In the genomic region with DNA sequence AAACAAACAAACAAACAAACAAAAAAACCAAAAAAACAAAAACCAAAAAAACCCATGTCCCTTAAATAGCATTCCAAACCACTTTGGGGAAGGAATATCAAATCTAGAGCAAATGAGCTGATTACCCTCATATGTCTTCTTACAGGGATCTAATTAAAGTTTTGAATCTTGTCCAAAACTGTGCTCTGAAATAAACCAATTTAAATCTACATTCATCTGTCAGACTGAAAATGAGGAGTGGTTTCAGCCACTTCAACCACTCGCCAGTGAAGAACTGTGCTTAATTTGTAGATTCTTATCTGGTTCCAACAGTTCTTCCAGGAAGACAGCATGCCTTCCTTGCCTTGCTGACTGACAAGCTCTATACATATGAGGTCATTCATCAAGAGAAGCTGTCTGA, we compare ENCODE assay signal across 25 mouse cellular contexts. TPM values are rescaled to one million over a fixed set of nuclear protein-coding genes. Genes with fewer than 3 reads are reported as not detected.
DNase-seq lines count a peak whose midpoint lies in the region; ATAC-seq and TF ChIP-seq lines count a peak whose summit lies in the region.
"Had no signal": no experiment of that assay in that cellular context is flagged by ENCODE, and none has a peak within 500 bp of the region (broad histone marks: within the 10 kb centered on the region; RNA-seq: fewer than 3 reads in every experiment).

No protein-coding gene starts in this region.

- peak; percentile 67 for DNase-seq in forebrain, embryonic 14.5 days (ENCODE audit: low spot score)
- DNase-seq in forebrain, embryonic 11.5 days (ENCODE audit: low spot score): no peak
- peak; percentile 78 for DNase-seq in heart, adult 11 months
- no peak for DNase-seq in heart, adult 2 months
- DNase-seq in brain, embryonic 14.5 days (ENCODE audit: low read depth): peak; percentile 76
- DNase-seq: adrenal gland, adult 8-10 months; adrenal gland, postnatal 14 days; adrenal gland, postnatal 36 days; B cell, adult 2 months; cerebellum, adult 11 months; cerebellum, adult 18-20 months; cerebellum, adult 8-10 months; cerebellum, adult 9-11 months; cerebellum, postnatal 14 days; cerebellum, postnatal 36 days; embryo, embryonic 11 days had no signal

- 26% methylated on average over 1 of the region's 1 CpGs for WGBS in forebrain, embryonic 14.5 days
- 64% methylated on average over 1 of the region's 1 CpGs for WGBS in forebrain, embryonic 11.5 days
- WGBS in forebrain, embryonic 16.5 days: 17% methylated on average over 1 of the region's 1 CpGs
- 28% methylated on average over 1 of the region's 1 CpGs for WGBS in forebrain, embryonic 13.5 days
- 46% methylated on average over 1 of the region's 1 CpGs for WGBS in heart, adult 2 months

- intact Hi-C loops in heart, adult 2 months (cut with DNase I): loop anchor here (5.0 to 10.0 kb wide), 2 partner anchors 39 to 411 kb away; no protein-coding TSS in a partner anchor

- H3K4me2 ChIP-seq in forebrain, embryonic 14.5 days (ENCODE audit: low read length): no peak overlapping the region
- no peak overlapping the region for H3K4me2 ChIP-seq in forebrain, embryonic 11.5 days (ENCODE audit: low read depth, low read length, severe bottlenecking)
- H3K4me2 ChIP-seq in forebrain, embryonic 16.5 days (ENCODE audit: low read length): no peak overlapping the region
- H3K4me2 ChIP-seq in forebrain, embryonic 13.5 days: no peak overlapping the region
- H3K4me2 ChIP-seq: embryonic facial prominence, embryonic 13.5 days; embryonic facial prominence, embryonic 15.5 days had no signal

- no peaks in the 10 kb centered on the region for H3K9me3 ChIP-seq in forebrain, embryonic 14.5 days (replicated peaks; ENCODE audit: control insufficient read depth, low read length)
- no peaks in the 10 kb centered on the region for H3K9me3 ChIP-seq in forebrain, embryonic 11.5 days (ENCODE audit: control insufficient read depth, low read length)
- no peaks in the 10 kb centered on the region for H3K9me3 ChIP-seq in forebrain, embryonic 16.5 days (ENCODE audit: control insufficient read depth, low read length)
- no peaks in the 10 kb centered on the region for H3K9me3 ChIP-seq in forebrain, embryonic 13.5 days (replicated peaks)
- H3K9me3 ChIP-seq: embryonic facial prominence, embryonic 13.5 days; embryonic facial prominence, embryonic 15.5 days had no signal

- no peak overlapping the region for H3K9ac ChIP-seq in forebrain, embryonic 14.5 days (ENCODE audit: low read length)
- H3K9ac ChIP-seq in forebrain, embryonic 11.5 days (ENCODE audit: low read length): no peak overlapping the region
- no peak overlapping the region for H3K9ac ChIP-seq in forebrain, embryonic 16.5 days (replicated peaks; ENCODE audit: low read depth, low read length)
- H3K9ac ChIP-seq in forebrain, embryonic 13.5 days: no peak overlapping the region
- H3K9ac ChIP-seq in heart, adult 2 months (ENCODE audit: low read depth, low read length): no peak overlapping the region
- H3K9ac ChIP-seq: embryonic facial prominence, embryonic 13.5 days; embryonic facial prominence, embryonic 15.5 days had no signal

- peaks cover 11% of the 10 kb centered on the region; the same call in 1 of the 2 replicates for H3K27me3 ChIP-seq in forebrain, embryonic 14.5 days (replicated peaks; ENCODE audit: control insufficient read depth, insufficient read depth, low read length)
- peaks cover 3% of the 10 kb centered on the region; the same call in 1 of the 2 replicates for H3K27me3 ChIP-seq in forebrain, embryonic 11.5 days (ENCODE audit: control insufficient read depth, insufficient read depth, low read length)
- 0 out of 2 replicates have a peak, but pooled peaks cover 3% of the 10 kb centered on the region for H3K27me3 ChIP-seq in forebrain, embryonic 16.5 days (replicated peaks; ENCODE audit: control insufficient read depth, insufficient read depth, low read length)
- H3K27me3 ChIP-seq in forebrain, embryonic 13.5 days: peaks cover 12% of the 10 kb centered on the region
- H3K27me3 ChIP-seq in heart, adult 2 months (ENCODE audit: control insufficient read depth, insufficient read depth, low read length): no peaks in the 10 kb centered on the region
- H3K27me3 ChIP-seq: embryonic facial prominence, embryonic 15.5 days; Patski had no signal

- no peak overlapping the region for H3K27ac ChIP-seq in forebrain, embryonic 14.5 days (ENCODE audit: low read depth, low read length)
- H3K27ac ChIP-seq in forebrain, embryonic 11.5 days (ENCODE audit: low read depth, low read length): no peak overlapping the region
- 0 out of 2 replicates have a peak overlapping the region, but pooled peaks have one; percentile 29 for H3K27ac ChIP-seq in forebrain, embryonic 16.5 days (ENCODE audit: low read length)
- H3K27ac ChIP-seq in forebrain, embryonic 13.5 days: no peak overlapping the region
- H3K27ac ChIP-seq in heart, adult 2 months: no peak overlapping the region
- H3K27ac ChIP-seq: embryonic facial prominence, embryonic 13.5 days; embryonic facial prominence, embryonic 15.5 days had no signal

- ATAC-seq in forebrain, embryonic 14.5 days: no peak
- ATAC-seq in forebrain, embryonic 11.5 days (replicated peaks; ENCODE audit: low FRiP score): no peak
- no peak for ATAC-seq in forebrain, embryonic 16.5 days
- no peak for ATAC-seq in forebrain, embryonic 13.5 days
- ATAC-seq: activated CD4-positive, CD25-positive, alpha-beta regulatory T cell, adult 4 months; CD4-positive, CD25-positive, alpha-beta regulatory T cell, adult 4 months; Patski had no signal

- no peak for TF ChIP-seq CTCF in heart, adult 2 months (IDR thresholded peaks at IDR 0.05)
- TF ChIP-seq CTCF in brain, embryonic 14.5 days (IDR thresholded peaks at IDR 0.05; ENCODE audit: borderline replicate concordance, extremely low read depth, insufficient read depth, insufficient read length): no peak

- H3K79me2 ChIP-seq in heart, adult 2 months (replicated peaks; ENCODE audit: control insufficient read depth, insufficient read depth, low read length): no peaks in the 10 kb centered on the region

- TF ChIP-seq EP300 in heart, adult 2 months (IDR thresholded peaks at IDR 0.05; ENCODE audit: insufficient read depth, low read depth, low read length): no peak

- H3K4me3 ChIP-seq in forebrain, embryonic 14.5 days (ENCODE audit: low read depth, low read length): no peak overlapping the region
- no peak overlapping the region for H3K4me3 ChIP-seq in forebrain, embryonic 11.5 days (ENCODE audit: low read depth, low read length)
- H3K4me3 ChIP-seq in forebrain, embryonic 16.5 days (replicated peaks; ENCODE audit: low read length): no peak overlapping the region
- H3K4me3 ChIP-seq in forebrain, embryonic 13.5 days: no peak overlapping the region
- no peak overlapping the region for H3K4me3 ChIP-seq in heart, adult 2 months
- H3K4me3 ChIP-seq: embryonic facial prominence, embryonic 13.5 days; embryonic facial prominence, embryonic 15.5 days; erythroblast, embryonic 14.5 days had no signal

- no peaks in the 10 kb centered on the region for H3K36me3 ChIP-seq in forebrain, embryonic 14.5 days (ENCODE audit: control insufficient read depth, insufficient read depth, low read length)
- no peaks in the 10 kb centered on the region for H3K36me3 ChIP-seq in forebrain, embryonic 11.5 days (ENCODE audit: control insufficient read depth, insufficient read depth, low read length)
- no peaks in the 10 kb centered on the region for H3K36me3 ChIP-seq in forebrain, embryonic 16.5 days (ENCODE audit: control insufficient read depth, insufficient read depth)
- no peaks in the 10 kb centered on the region for H3K36me3 ChIP-seq in forebrain, embryonic 13.5 days (ENCODE audit: poor library complexity, severe bottlenecking)
- H3K36me3 ChIP-seq in heart, adult 2 months (ENCODE audit: control insufficient read depth, insufficient read depth, low read length): peaks cover 5% of the 10 kb centered on the region; the same call in 1 of the 2 replicates
- H3K36me3 ChIP-seq: embryonic facial prominence, embryonic 13.5 days; embryonic facial prominence, embryonic 15.5 days; G1E had no signal

- TF ChIP-seq POLR2A in heart, adult 2 months (IDR thresholded peaks at IDR 0.05; ENCODE audit: insufficient read depth, low read depth, low read length): no peak
- TF ChIP-seq POLR2A in brain, embryonic 14.5 days (IDR thresholded peaks at IDR 0.05; ENCODE audit: borderline replicate concordance, extremely low read depth, insufficient read depth, insufficient read length, poor library complexity, severe bottlenecking): no peak

- H3K4me1 ChIP-seq in forebrain, embryonic 14.5 days (ENCODE audit: control insufficient read depth, insufficient read depth, low read length): peaks cover 10% of the 10 kb centered on the region
- peaks cover 3% of the 10 kb centered on the region; the same call in 1 of the 2 replicates for H3K4me1 ChIP-seq in forebrain, embryonic 11.5 days (replicated peaks; ENCODE audit: control insufficient read depth, insufficient read depth, low read length)
- H3K4me1 ChIP-seq in forebrain, embryonic 16.5 days (replicated peaks; ENCODE audit: control insufficient read depth, insufficient read depth, low read length): peaks cover 20% of the 10 kb centered on the region
- H3K4me1 ChIP-seq in forebrain, embryonic 13.5 days: peaks cover 20% of the 10 kb centered on the region
- no peaks in the 10 kb centered on the region; the same call in 1 of the 2 replicates for H3K4me1 ChIP-seq in heart, adult 2 months (ENCODE audit: control insufficient read depth, insufficient read depth, low read length)

RNA-seq across cellular contexts. Expression of gene Lifr, which starts 35.8 kb away (rescaled TPM):
- polyA plus RNA-seq in forebrain, embryonic 14.5 days (2014; fragmentation: Nextera tagmentation; extraction: Ambion mirVana): 8.5 and 10.7 TPM in 2 replicates
- polyA plus RNA-seq in forebrain, embryonic 11.5 days (2014; fragmentation: Nextera tagmentation; extraction: Ambion mirVana): 9.4 and 10.7 TPM in 2 replicates
- polyA plus RNA-seq in forebrain, embryonic 16.5 days (2015; fragmentation: Nextera tagmentation; extraction: Ambion mirVana): 7.4 and 9.2 TPM in 2 replicates
- 4.5 and 4.6 TPM in 2 replicates for polyA plus RNA-seq in forebrain, embryonic 13.5 days (2015; fragmentation: Nextera tagmentation; extraction: Ambion mirVana)
- total RNA-seq in heart, adult 2 months (2021): 10 to 100 TPM; 56.2 to 62.9 TPM
- 16.8 and 18.1 TPM in 2 replicates for polyA plus RNA-seq in heart, adult 2 months (2012; rRNA removed)
- polyA plus RNA-seq in brain, embryonic 14.5 days (2012; rRNA removed): 3.1 and 11.8 TPM in 2 replicates
- polyA plus RNA-seq: erythroblast, embryonic 14.5 days; G1E had no signal

Comparison
In these comparisons a context has a peak if more than half of its experiments do, and no peak if none do; other contexts are left out.
1. DNase-seq: peak in forebrain, embryonic 14.5 days (single experiment), heart, adult 11 months (single experiment) and brain, embryonic 14.5 days (single experiment); none in forebrain, embryonic 11.5 days (single experiment) and heart, adult 2 months (0 of 2).